10 mouse cellular contexts compared by ENCODE assay signal in the genomic region with DNA sequence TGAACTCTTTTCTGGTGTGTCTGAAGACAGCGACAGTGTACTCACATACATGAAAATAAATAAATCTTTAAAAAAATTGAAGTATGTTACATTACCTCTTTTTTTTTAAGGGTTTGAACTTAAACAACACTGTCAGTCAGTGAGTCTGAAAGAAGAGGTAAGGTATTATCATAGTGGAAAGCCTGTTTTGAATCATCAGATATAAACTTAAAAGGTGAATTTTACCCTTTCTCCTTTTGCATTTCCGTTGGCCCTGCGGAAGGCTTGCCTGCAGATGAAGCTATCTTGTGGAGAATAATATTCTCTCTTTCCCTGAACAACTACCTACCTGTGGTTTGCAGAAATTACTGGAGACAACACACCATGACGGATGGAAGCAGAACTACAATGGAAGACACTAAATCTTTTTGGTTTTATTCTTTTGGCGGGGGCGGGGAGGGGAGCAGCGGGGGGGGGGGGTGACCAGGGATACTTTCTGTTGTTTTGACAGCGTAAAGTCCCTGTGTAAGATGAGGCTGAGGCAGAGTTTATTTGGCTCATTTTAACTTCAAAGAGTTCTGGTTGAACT.
DNase-seq lines count a peak whose midpoint lies in the region; ATAC-seq and TF ChIP-seq lines count a peak whose summit lies in the region.
"Had no signal": no experiment of that assay in that cellular context is flagged by ENCODE, and none has a peak within 500 bp of the region (broad histone marks: within the 10 kb centered on the region; RNA-seq: fewer than 3 reads in every experiment).

No protein-coding gene starts in this region.

- no peak for TF ChIP-seq CTCF in intestine, postnatal 0 days (IDR thresholded peaks at IDR 0.05; ENCODE audit: low read depth)
- no peak for TF ChIP-seq CTCF in liver, embryonic 14.5 days (IDR thresholded peaks at IDR 0.05; ENCODE audit: low read depth)

- H3K36me3 ChIP-seq in intestine, embryonic 14.5 days (ENCODE audit: control insufficient read depth, insufficient read depth, low read length): no peaks in the 10 kb centered on the region
- no peaks in the 10 kb centered on the region for H3K36me3 ChIP-seq in intestine, postnatal 0 days (ENCODE audit: control insufficient read depth, insufficient read depth)
- no peaks in the 10 kb centered on the region for H3K36me3 ChIP-seq in embryonic facial prominence, embryonic 10.5 days (replicated peaks)
- no peaks in the 10 kb centered on the region for H3K36me3 ChIP-seq in liver, embryonic 14.5 days (replicated peaks; ENCODE audit: control insufficient read depth, insufficient read depth, low read depth)
- H3K36me3 ChIP-seq: hindbrain, embryonic 15.5 days had no signal

- no peak for TF ChIP-seq EP300 in liver, embryonic 14.5 days (IDR thresholded peaks at IDR 0.05; ENCODE audit: low read depth)

- DNase-seq in intestine, embryonic 14.5 days (ENCODE audit: low spot score): peak; percentile 24
- peak; percentile 19 to 20 for DNase-seq in B cell, adult 2 months
- DNase-seq in embryonic facial prominence, embryonic 10.5 days (ENCODE audit: low spot score): no peak
- DNase-seq in liver, embryonic 14.5 days (ENCODE audit: low read depth in 3 of 3, low spot score in 3 of 3): no peak
- no peak for DNase-seq in layer of hippocampus, adult 18-20 months (ENCODE audit: low spot score in 2 of 2)
- DNase-seq in left cerebral cortex, postnatal 36 days (ENCODE audit: low spot score in 2 of 2): no peak
- DNase-seq: right cerebral cortex, adult 18-20 months had no signal

- H3K4me1 ChIP-seq in intestine, embryonic 14.5 days (replicated peaks; ENCODE audit: control insufficient read depth, insufficient read depth, low read length): peaks cover 28% of the 10 kb centered on the region
- H3K4me1 ChIP-seq in intestine, postnatal 0 days (replicated peaks; ENCODE audit: control insufficient read depth, insufficient read depth, low read length): no peaks in the 10 kb centered on the region
- peaks cover 32% of the 10 kb centered on the region for H3K4me1 ChIP-seq in embryonic facial prominence, embryonic 10.5 days
- peaks cover 6 to 18% of the 10 kb centered on the region in 2 experiments for H3K4me1 ChIP-seq in liver, embryonic 14.5 days (replicated peaks; ENCODE audit: control insufficient read depth in 2 of 2, insufficient read depth in 2 of 2, low read length in 1 of 2)

- H3K4me3 ChIP-seq in intestine, embryonic 14.5 days (ENCODE audit: low read depth, low read length): no peak overlapping the region
- H3K4me3 ChIP-seq in intestine, postnatal 0 days (ENCODE audit: low read depth, low read length): no peak overlapping the region
- no peak overlapping the region for H3K4me3 ChIP-seq in embryonic facial prominence, embryonic 10.5 days
- no peak overlapping the region for H3K4me3 ChIP-seq in liver, embryonic 14.5 days (ENCODE audit: insufficient read depth in 1 of 2, low read depth in 2 of 2, low read length in 2 of 2)
- H3K4me3 ChIP-seq: hindbrain, embryonic 15.5 days had no signal

- no peaks in the 10 kb centered on the region for H3K9me3 ChIP-seq in intestine, embryonic 14.5 days (ENCODE audit: control insufficient read depth, low read length)
- no peaks in the 10 kb centered on the region for H3K9me3 ChIP-seq in intestine, postnatal 0 days (ENCODE audit: control insufficient read depth)
- H3K9me3 ChIP-seq in embryonic facial prominence, embryonic 10.5 days: no peaks in the 10 kb centered on the region
- no peaks in the 10 kb centered on the region for H3K9me3 ChIP-seq in liver, embryonic 14.5 days (ENCODE audit: control insufficient read depth, low read length)
- H3K9me3 ChIP-seq: hindbrain, embryonic 15.5 days had no signal

- H3K4me2 ChIP-seq in intestine, embryonic 14.5 days (ENCODE audit: low read length): no peak overlapping the region
- no peak overlapping the region for H3K4me2 ChIP-seq in intestine, postnatal 0 days (replicated peaks; ENCODE audit: low read depth)
- H3K4me2 ChIP-seq in liver, embryonic 14.5 days (ENCODE audit: low read depth): peak overlapping the region; percentile 50; the same call in 1 of the 2 replicates
- H3K4me2 ChIP-seq: hindbrain, embryonic 15.5 days had no signal

- no peak overlapping the region for H3K9ac ChIP-seq in intestine, embryonic 14.5 days (ENCODE audit: low read length)
- no peak overlapping the region for H3K9ac ChIP-seq in intestine, postnatal 0 days (ENCODE audit: low read depth, low read length)
- H3K9ac ChIP-seq in liver, embryonic 14.5 days (replicated peaks): no peak overlapping the region
- H3K9ac ChIP-seq: hindbrain, embryonic 15.5 days had no signal

- intact Hi-C loops in left cerebral cortex, postnatal 36 days (cut with DNase I): no loop called here

- no peaks in the 10 kb centered on the region for H3K27me3 ChIP-seq in intestine, embryonic 14.5 days (replicated peaks; ENCODE audit: control insufficient read depth, insufficient read depth, low read length)
- H3K27me3 ChIP-seq in intestine, postnatal 0 days (replicated peaks; ENCODE audit: control insufficient read depth, insufficient read depth, low read length): no peaks in the 10 kb centered on the region
- no peaks in the 10 kb centered on the region for H3K27me3 ChIP-seq in embryonic facial prominence, embryonic 10.5 days (replicated peaks; ENCODE audit: low read depth, poor library complexity, severe bottlenecking)
- H3K27me3 ChIP-seq in liver, embryonic 14.5 days (ENCODE audit: control insufficient read depth, insufficient read depth, low read length): no peaks in the 10 kb centered on the region
- H3K27me3 ChIP-seq: hindbrain, embryonic 15.5 days had no signal

- WGBS in intestine, embryonic 14.5 days: 47% methylated on average over 8 of the region's 8 CpGs
- 61% methylated on average over 8 of the region's 8 CpGs for WGBS in intestine, postnatal 0 days
- WGBS in embryonic facial prominence, embryonic 10.5 days: 60% methylated on average over 8 of the region's 8 CpGs
- 51% methylated on average over 8 of the region's 8 CpGs for WGBS in liver, embryonic 14.5 days (ENCODE audit: insufficient replicate concordance)

- no peak for ATAC-seq in intestine, embryonic 14.5 days (replicated peaks; ENCODE audit: low FRiP score, low TSS enrichment, low read depth)
- ATAC-seq in intestine, postnatal 0 days: no peak
- no peak for ATAC-seq in liver, embryonic 14.5 days (ENCODE audit: insufficient read depth)

- peak overlapping the region; percentile 88; the same call in 1 of the 2 replicates for H3K27ac ChIP-seq in intestine, embryonic 14.5 days (ENCODE audit: low read depth)
- H3K27ac ChIP-seq in intestine, postnatal 0 days (ENCODE audit: low read depth, low read length): no peak overlapping the region; the same call in 1 of the 2 replicates
- H3K27ac ChIP-seq in embryonic facial prominence, embryonic 10.5 days (replicated peaks): 0 out of 2 replicates have a peak overlapping the region, but pooled peaks have one; percentile 71
- H3K27ac ChIP-seq in liver, embryonic 14.5 days: no peak overlapping the region
- H3K27ac ChIP-seq: macrophage had no signal

Comparison
In these comparisons a context has a peak if more than half of its experiments do, and no peak if none do; other contexts are left out.
1. H3K27ac ChIP-seq: peak in intestine, embryonic 14.5 days (single experiment) and embryonic facial prominence, embryonic 10.5 days (single experiment); none in intestine, postnatal 0 days (single experiment) and liver, embryonic 14.5 days (single experiment).
2. DNase-seq: peak in intestine, embryonic 14.5 days (single experiment) and B cell, adult 2 months (2 of 2); none in embryonic facial prominence, embryonic 10.5 days (single experiment), liver, embryonic 14.5 days (0 of 3), layer of hippocampus, adult 18-20 months (0 of 2) and left cerebral cortex, postnatal 36 days (0 of 2).